ENCODE assay signal across 10 mouse cellular contexts in genomic region chr12:109612392-109613385, GRCm38 (mm10). TPM values are rescaled to one million over a fixed set of nuclear protein-coding genes. Genes with fewer than 3 reads are reported as not detected.
A peak's percentile ranks its signal among the peaks of the same experiment; 100 is the strongest.
DNase-seq lines count a peak whose midpoint lies in the region; ATAC-seq and TF ChIP-seq lines count a peak whose summit lies in the region.
"Had no signal": no experiment of that assay in that cellular context is flagged by ENCODE, and none has a peak within 500 bp of the region (broad histone marks: within the 10 kb centered on the region; RNA-seq: fewer than 3 reads in every experiment).

No protein-coding gene starts in this region.

- H3K27ac ChIP-seq in left cerebral cortex, adult 2 months, result no peak overlapping the region
- H3K27ac ChIP-seq in forebrain, embryonic 12.5 days, result peak overlapping the region; percentile 61
- no peak overlapping the region for H3K27ac ChIP-seq in limb, embryonic 13.5 days

- H3K27me3 ChIP-seq in forebrain, embryonic 12.5 days, result 0 out of 2 replicates have a peak, but pooled peaks cover 3% of the 10 kb centered on the region
- peaks cover 10% of the 10 kb centered on the region for H3K27me3 ChIP-seq in limb, embryonic 13.5 days

- peak overlapping the region; percentile 22 for H3K9ac ChIP-seq in forebrain, embryonic 12.5 days
- H3K9ac ChIP-seq in limb, embryonic 13.5 days, result no peak overlapping the region

- intact Hi-C loops in left cerebral cortex, adult 2 months (cut with DNase I), result no loop called here

- DNase-seq in left cerebral cortex, adult 2 months (ENCODE audit: extremely low spot score in 1 of 2, low spot score in 2 of 2), result no peak
- DNase-seq in left cerebral cortex, adult 18-20 months (ENCODE audit: low spot score in 2 of 2), result no peak
- DNase-seq in retina, embryonic 14.5 days (ENCODE audit: low spot score), result peak; percentile 49
- no peak for DNase-seq in thymus, postnatal 10 days (ENCODE audit: low spot score in 2 of 2)
- no peak for DNase-seq in urinary bladder, postnatal 36 days (ENCODE audit: low spot score in 2 of 2)
- DNase-seq in frontal cortex, postnatal 25 days (ENCODE audit: low spot score in 2 of 2), result no peak

- H3K36me3 ChIP-seq in forebrain, embryonic 12.5 days (replicated peaks), result peaks cover 64% of the 10 kb centered on the region
- H3K36me3 ChIP-seq in limb, embryonic 13.5 days, result peaks cover 76% of the 10 kb centered on the region
- H3K36me3 ChIP-seq: G1E had no signal

- H3K4me2 ChIP-seq in forebrain, embryonic 12.5 days, result peak overlapping the region; percentile 56
- peak overlapping the region; percentile 51 for H3K4me2 ChIP-seq in limb, embryonic 13.5 days (replicated peaks)

- ATAC-seq in forebrain, embryonic 12.5 days (ENCODE audit: low FRiP score), result no peak
- no peak for ATAC-seq in limb, embryonic 13.5 days (ENCODE audit: low FRiP score, low read depth)

- peak; percentile 9 for TF ChIP-seq CTCF in left cerebral cortex, adult 2 months (IDR thresholded peaks at IDR 0.05)

- H3K4me3 ChIP-seq in left cerebral cortex, adult 2 months, result no peak overlapping the region
- H3K4me3 ChIP-seq in forebrain, embryonic 12.5 days (replicated peaks), result peak overlapping the region; percentile 36
- H3K4me3 ChIP-seq in limb, embryonic 13.5 days, result peak overlapping the region; percentile 23

- WGBS in forebrain, embryonic 12.5 days, result 54% methylated on average over 34 of the region's 34 CpGs
- 40% methylated on average over 34 of the region's 34 CpGs for WGBS in limb, embryonic 13.5 days

- H3K9me3 ChIP-seq in forebrain, embryonic 12.5 days, result peaks cover 26% of the 10 kb centered on the region
- peaks cover 11% of the 10 kb centered on the region; the same call in 1 of the 2 replicates for H3K9me3 ChIP-seq in limb, embryonic 13.5 days

- peaks cover 22% of the 10 kb centered on the region for H3K4me1 ChIP-seq in forebrain, embryonic 12.5 days
- peaks cover 25% of the 10 kb centered on the region for H3K4me1 ChIP-seq in limb, embryonic 13.5 days

RNA-seq across cellular contexts. Expression of gene Rtl1, which starts 12.6 kb away (rescaled TPM):
- total RNA-seq in left cerebral cortex, adult 2 months (2021), result under 1 TPM; 0.16 to 0.40 TPM
- under 1 TPM; 0.21 to 0.26 TPM for total RNA-seq in left cerebral cortex, adult 18-20 months (2021)
- polyA plus RNA-seq in forebrain, embryonic 12.5 days (2016; fragmentation: Nextera tagmentation; extraction: Ambion mirVana), result 1.4 and 1.6 TPM in 2 replicates
- 2.9 and 3.1 TPM in 2 replicates for polyA plus RNA-seq in limb, embryonic 13.5 days (2015; fragmentation: Nextera tagmentation; extraction: Ambion mirVana)
- polyA plus RNA-seq: G1E; spleen, adult 2 months had no signal
